Mouse (Mus musculus) frontal cortex, adult 2 months (tissue): ENCODE data around the gene C1qtnf7. TPM values are rescaled to one million over a fixed set of nuclear protein-coding genes. Genes with fewer than 3 reads are reported as not detected.
A peak's percentile ranks its signal among the peaks of the same experiment; 100 is the strongest.

Source experiments
- DNase-seq, 2 experiments: peaks; one replicate each; pipeline ENCODE4 v3.0.0; 2022; ENCODE audit warnings: low spot score in 1 of 2; ENCODE audit errors: extremely low spot score in 1 of 2
- polyA plus RNA-seq: library from polyadenylated mRNA; depleted of rRNA; stranded (reverse); fragments of >200 nt; gene quantifications from 2 replicates; pipeline ENCODE4 v1.2.3, GENCODE M21; 2012; rRNA removed

The C1qtnf7 gene
- 0.95 and 1.5 TPM in 2 replicates for polyA plus RNA-seq

DNA sequence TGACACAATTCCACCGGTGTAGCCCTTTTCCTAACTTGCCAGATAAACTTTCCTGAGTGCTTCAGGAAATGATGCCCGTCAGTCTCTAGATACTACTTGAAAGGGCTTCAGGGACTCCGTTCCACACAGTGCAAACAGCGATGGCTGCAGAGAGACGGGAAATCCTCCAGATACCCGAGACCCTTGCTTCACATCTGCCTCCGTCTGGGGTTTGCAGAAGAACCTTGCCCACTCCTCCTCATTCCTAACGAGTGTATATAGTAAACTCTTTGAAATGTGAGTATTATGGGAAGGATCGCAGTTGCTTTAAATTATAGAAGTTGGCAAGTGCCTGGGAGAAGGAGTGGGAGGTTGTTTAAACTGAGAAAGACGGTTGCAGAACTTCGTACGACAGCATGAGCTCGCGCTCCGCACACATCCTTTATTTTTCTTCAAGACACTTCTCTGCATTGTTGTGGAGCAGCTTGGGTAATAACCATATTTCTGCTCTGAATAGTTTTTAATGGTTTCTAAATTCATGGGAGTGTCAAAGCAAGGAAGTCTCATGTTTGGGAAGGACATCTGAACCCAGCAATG lies at the start of gene C1qtnf7:
C1qtnf7 (plus strand) TSS at position 138 of the 576 bp plus-strand sequence.
- peak in 1 of 2 experiments; percentile 54 for DNase-seq

DNA sequence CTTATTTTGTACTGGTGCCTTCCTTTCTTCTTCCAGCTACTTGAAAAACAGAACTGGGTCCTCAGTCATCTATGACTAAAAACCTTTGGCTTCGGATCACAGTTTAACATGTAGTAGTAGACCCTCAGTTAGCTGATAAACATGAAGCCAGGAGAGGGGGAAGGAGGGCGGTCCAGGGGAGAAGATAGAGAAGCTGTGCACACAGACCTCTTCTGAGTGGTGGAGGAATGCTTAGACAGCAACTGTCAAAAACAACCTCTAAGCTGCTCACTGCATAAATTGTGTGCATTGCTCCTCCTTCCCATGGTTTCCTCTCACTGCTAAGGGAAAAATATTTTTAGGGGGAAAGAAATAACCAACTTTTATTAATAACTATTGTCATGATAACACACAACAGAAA lies 48.6 kb upstream of the C1qtnf7 start:
- DNase-seq = no peak

DNA sequence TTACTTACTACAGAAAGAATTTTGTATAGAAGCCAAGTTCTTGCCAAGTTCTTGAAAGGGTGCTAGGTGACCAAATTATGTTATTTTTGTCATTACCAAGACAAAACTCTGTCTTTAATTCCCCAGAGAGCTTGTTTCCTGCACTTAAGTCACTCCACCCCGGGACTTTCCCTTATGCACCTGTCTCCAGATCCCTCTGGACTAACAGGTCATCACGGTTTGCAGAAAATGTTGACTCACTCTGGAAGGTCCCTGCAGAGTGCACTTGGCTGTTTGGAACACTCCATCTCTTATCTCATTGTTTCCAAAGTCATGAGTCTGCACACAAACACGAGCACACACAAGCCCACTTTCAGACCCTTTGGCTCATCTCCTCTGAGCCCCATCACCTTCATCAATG lies 48.1 kb upstream of the C1qtnf7 start:
- no peak for DNase-seq

DNA sequence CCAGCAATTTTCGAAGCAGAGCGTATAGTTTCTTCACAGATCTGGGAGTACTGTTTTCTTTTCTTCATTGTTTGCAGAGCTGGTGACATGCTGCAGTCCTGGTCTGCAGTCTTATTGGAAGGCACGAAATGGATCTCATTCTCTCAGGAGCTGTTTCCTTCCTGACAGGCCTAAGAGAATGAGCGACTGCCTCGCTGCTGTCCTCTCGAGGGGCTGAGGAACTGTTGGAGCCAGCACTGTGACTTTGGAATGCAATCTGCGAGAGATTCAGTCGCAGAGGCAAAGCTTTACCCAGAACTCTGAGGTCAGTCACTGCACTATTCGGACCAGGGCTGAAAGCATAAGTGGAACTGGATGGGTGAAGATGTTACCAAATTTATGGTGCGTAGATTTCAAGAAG lies 46.4 kb upstream of the C1qtnf7 start:
- no peak for DNase-seq

DNA sequence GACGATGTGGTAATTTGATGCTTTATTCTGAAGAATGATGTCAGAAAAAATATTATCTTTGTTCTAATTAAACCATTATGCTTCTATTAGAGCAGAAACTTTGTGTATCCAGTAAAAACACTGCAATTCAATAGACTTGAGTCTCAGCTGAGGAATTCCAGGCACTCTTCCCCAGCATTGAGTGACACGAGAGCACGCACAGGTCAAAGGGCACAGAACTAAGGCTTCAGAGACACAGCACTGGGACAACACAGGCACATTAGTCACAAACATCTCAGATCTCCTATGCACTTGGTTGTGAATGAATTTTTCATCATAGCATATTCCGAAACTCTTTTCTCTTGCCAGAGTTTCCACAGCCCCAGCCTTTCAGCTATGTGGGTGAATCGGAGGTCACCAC lies 37.4 kb upstream of the C1qtnf7 start:
- DNase-seq = no peak

DNA sequence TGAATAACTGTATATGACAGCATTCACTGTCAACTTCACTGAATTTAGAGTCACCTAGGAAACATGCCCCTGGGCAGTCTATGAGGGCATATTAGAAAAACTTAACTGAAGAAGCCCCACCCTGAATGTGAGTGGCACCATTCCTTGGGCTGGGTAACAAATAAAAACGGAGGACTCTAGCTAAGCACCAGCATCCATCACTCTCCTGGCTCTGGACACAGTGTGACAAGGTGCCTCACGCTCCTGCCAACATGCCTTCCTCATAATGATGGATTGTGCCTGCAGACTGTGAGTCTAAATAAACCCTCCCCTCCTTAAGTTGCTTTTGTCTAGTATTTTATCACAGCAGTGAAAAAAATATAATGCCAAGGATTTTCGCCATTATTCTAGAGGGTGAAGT lies 35.3 kb upstream of the C1qtnf7 start:
- no peak for DNase-seq

DNA sequence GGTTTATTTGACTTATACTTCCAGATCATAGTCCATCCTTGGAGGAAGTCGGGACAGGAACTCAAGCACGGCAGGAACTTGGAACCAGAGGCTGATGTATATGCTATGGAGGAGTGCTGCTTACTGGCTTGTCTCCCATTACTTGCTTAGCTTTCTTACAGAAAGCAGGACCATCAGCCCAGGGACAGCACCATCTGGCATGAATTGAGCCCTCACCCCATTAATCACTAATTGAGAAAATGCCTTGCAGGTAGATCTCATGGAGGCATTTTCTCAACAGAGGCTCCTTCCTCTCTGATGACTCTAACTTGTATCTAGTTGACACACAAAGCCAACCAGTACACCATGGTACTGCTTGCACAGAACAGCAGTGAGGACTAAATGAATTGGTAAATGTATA lies 34.6 kb upstream of the C1qtnf7 start:
- no peak for DNase-seq

DNA sequence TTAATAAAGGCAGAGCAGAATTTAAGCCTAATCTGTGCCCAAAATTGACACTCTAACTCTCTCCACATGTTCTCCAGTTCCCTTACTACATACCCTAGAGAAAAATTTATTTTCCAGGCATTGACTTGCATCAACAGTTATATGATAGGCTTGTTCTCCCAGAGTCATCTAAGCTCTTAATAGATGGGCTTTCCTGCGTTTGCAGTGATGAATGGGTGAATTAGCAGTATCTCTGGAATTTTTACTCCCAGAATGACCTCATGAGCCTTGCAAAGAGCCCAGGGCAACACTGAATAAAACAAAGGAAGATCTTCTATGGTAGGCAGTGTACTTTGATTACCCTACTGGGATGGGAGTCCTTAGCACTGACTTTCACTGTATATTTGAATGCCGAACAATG lies 33.5 kb upstream of the C1qtnf7 start:
- no peak for DNase-seq

DNA sequence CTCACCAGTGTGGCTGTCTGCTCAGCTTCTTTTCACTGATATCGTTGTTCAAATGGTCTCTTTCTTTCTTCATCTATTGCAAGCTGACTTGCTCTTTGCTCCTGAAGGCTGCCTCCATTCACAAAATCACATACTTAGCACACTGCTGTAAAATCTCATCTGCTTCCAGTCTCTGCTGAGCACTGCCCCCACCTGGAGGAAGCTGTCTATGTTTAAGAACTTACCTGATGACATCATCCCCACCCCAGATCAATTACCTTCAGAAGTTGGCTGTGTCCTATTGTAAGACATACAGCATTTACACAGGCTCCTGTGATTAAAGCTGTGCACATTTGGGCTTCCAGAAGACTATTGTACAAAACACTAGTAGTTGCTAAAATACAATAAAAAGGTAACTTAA lies 13.5 kb upstream of the C1qtnf7 start:
- DNase-seq = no peak

DNA sequence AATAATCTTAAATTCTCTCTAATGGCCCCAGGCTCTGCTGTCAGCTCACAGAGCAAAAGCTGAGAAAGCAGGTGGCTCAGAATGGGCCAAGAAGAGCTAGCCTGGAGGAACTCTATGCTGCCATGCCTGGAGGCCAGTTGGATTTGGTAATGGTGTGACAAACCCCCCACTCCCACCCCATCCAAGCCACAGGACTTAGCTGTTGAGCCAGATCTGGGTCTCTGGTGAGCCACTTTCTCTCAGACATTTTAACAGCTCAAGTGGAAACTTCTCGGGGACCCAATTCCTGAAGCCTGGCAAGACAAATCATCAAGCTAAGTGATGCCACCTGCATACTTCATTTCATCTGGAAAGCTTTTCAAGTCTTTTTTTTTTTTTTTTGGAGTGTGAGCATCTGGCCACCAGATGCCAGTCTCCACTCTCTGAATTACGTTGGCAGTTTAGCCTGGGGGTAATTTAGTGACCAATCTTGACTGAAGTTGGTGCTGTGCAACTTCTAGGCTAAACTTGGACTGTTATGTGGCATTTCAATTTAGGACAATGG lies 11.0 kb upstream of the C1qtnf7 start:
- DNase-seq = no peak

DNA sequence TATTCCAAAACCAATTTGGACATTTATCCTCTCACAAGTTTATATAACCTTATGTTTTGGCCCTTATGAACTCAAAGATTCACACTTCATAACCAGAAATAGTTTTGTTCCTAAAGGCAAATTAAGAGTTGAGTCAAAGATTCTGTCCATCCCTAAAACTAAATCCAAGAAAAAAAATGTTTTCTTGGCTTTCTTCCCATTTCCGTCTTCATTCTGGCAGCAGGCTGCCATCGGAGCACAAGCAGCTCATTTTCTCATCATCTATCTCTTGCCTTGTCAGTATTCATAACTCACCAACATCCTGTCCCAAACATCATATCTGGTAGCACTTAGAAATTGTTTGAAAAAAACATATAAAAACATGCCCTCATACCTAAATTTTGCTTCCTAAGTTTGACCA lies 6.9 kb upstream of the C1qtnf7 start:
- no peak for DNase-seq

DNA sequence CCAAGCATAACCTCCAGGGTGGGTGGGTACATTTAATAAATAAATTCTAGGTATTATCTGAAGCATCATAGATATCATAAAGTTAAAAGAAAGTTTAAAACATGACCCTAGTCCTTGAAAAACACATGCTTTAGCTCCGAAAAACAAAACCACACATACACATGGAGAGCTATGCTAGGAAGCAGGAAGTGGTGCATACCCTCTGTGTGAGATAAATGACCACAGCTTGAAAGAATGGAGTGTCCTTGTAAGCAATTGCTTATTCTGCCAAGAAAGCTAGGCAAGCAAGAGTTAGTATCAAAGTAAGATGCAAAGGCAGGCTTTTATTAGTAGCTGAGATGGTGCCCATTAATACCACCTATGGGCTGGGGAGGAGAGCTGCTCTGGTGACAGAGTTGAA lies 6.4 kb upstream of the C1qtnf7 start:
- no peak for DNase-seq

DNA sequence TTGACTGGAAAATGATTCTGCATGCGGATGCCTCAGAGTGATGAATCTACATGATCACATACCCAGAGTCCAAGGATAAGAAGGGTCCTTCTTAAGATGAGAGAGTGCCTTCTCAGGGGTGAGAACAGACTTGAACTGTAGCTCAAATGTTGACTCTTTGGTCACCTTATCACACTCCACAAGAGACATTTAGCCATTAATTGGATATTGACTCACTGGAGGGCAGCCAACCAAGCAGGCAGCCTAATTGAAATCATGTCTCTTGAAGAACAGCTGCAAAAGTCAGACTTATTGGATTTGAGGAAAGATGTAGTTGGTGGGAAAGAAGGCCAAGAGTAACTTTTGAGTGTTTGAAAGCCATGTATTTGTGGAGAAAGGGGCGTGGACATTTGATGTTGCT lies 4.2 kb upstream of the C1qtnf7 start:
- DNase-seq = no peak

DNA sequence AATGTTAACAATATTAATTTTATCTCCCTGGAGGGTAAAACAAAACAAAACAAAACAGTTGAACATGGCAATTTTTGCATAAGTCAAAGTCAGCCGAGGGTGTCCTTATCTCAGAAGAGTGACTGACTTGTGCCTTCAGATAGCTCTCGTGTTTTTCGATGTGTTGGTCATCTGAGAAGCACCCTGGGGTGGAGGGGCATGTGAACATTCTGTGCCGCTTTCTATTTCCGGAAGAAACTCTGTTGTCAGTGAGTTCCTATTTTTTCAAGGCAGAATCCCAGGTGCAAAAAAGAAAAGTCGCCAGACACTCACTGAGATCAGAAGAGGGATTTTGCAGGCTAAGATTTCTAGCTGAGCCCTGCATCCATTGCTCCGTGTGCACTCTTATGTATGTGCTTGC lies 1.2 kb downstream of the C1qtnf7 start:
- no peak for DNase-seq

DNA sequence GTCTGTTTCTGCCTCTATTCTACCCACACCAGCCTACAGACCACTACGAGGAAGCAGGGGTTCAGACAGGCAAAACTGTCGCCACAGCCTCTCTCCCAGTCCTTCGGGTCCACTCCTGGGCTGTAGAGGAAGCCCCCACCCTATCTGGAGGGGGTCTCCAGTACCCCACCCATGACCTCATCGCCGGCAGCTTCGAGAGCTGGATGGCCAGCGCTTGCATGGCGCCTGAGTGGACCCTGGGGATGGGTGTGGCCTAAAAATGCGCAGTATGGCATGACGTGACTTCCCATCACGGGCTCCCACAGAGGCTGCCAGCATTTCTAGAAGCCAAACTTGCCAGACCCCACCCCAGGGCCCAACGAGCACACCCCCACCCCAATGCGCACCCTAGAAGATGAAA lies 2.0 kb downstream of the C1qtnf7 start:
- no peak for DNase-seq

DNA sequence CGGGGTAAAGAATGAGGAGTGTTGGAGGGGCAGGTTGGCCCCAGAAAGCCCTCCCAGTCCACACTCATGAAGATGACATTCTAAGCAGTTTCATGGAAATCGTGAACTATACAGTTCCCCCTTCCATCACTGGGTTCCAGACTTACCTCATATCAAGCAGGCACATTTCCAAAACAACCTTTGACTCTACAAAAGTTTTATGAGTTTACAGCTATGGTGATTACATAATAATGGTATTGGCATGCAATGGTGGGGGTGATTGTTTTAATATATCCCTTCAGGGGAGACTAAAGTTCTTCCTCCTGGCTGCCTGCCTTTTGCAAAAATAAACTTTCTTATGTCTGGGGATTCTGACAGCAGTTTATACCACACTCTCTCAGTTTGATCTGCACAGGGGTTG lies 4.6 kb downstream of the C1qtnf7 start:
- no peak for DNase-seq

DNA sequence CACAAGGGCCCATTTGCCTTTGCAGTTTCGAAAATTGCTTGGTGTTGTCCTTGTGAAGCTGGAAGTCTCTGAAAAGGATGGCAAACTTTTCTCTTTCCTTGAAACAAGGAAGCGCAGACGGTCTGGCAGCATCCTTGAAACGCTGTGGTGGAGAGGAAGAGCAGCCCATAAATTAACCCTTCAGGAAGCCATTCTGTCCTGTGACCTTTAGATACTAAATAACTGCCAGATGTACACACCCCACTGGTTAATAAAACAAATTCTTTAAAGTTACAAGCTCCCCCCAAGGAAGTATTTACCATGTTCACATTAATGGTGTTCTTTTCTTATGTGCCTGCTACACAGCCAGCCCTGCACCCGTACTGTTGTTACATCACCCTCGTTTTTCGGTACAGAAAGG lies 6.0 kb downstream of the C1qtnf7 start:
- no peak for DNase-seq

DNA sequence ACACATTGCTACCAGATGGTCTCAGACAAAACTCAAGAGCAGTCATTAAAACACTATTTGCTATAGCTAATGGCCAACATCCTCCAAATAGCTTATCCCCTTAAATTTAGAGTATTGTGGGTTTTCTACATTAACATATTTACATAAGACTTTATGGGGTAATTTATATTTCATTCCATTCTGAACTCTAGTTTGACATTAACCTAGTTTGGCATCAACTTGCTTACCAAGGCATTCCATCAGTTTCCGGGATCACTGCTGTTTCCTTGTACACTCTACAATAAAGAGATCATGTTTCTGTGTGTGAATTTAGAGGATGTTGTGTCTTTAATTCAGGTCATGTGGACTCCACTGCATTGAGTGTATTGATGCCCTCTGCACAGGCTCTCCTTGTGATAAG lies 7.5 kb downstream of the C1qtnf7 start:
- DNase-seq = no peak

DNA sequence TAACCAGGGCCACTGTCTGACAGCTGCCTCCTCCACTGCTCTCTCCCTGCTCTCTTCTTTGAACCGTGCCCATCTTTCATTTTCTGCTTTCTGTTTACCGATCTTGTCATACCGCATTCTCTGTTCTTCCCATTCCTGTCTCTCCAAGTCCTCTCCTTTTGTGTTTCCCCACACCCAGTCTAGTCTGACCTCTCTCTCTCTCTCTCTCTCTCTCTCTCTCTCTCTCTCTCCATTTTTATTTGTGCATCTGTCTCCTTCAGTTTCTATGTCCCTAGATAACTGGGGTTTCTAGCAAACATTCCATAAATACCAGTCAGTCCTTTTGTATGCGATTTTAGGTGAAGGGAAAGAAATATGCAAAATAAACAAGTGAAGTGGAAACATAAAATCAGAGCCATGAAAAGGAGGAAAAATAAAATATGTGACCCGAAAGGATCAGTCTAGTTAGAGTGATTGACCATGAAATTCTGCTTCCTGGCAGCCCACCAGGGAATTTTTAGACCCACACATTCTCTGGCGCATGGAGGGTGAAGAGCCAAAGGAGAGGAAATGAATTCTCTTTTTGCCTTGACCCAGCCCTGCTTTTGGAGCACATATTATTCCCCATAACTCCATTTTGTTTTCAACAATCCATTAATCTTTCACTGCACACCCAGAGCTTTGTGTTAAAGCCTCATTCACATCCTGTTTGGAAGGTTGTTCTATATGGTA lies 11.7 kb downstream of the C1qtnf7 start:
- DNase-seq = no peak

DNA sequence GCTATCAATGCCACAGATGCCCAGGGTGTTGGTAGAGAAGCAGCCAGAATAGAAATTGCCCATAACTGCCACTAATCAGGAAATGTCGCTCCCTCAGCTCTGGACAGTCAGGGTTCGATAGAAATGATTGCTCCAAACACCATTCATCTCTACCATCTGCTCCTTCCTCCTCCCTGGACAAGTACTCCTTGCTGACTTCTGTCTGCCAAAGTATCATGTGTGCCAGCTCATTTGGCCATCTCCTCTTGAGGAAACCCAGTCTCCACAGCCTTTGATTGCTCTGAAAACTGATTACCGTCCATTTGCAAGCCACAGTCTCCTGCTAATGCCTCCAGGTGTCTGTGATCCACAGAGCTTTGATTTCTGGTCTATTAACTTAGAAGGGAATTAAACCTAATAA lies 14.8 kb downstream of the C1qtnf7 start:
- no peak for DNase-seq

DNA sequence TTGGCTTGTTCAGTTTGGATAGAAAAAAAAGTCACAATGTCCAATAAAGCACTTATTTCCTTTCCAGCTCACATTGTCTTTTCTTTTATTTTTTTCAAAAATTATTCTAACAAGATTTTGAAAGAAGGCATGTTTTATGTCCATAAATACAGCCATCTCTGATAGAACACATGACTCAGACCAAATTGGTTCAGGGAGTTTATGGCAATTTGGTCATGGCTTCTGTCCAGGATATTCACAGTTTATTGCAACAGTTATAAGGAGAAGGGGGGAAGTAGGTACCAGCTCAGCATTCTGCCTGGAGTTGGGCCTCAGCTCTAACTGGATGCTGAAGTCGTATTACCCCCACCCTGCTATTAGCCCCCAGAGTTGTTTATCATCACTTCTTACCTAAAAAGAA lies 15.5 kb downstream of the C1qtnf7 start:
- no peak for DNase-seq
